Mouse (Mus musculus) neural tube, embryonic 11.5 days (tissue): Measurements from ENCODE around the gene Cux2. TPM values are rescaled to one million over a fixed set of nuclear protein-coding genes. Genes with fewer than 3 reads are reported as not detected.

ENCODE experiments used
- ATAC-seq: fragments of 200-750 bp; cut with Nextera tagmentation; 2 replicates; pipeline ENCODE4 v1.8.0; 2017; ENCODE audit warnings: moderate number of reproducible peaks, mild to moderate bottlenecking, moderate TSS enrichment, moderate library complexity; ENCODE audit not compliant: insufficient read depth, low FRiP score, low TSS enrichment
- DNase-seq: peaks from one replicate; pipeline ENCODE4 v3.0.0-alpha.2; 2015; ENCODE audit warnings: low spot score
- H3K27ac ChIP-seq: fragments of 300-500 bp; sonication (generic); 2 replicates; pipeline ENCODE4 v1.5.1; 2014; ENCODE audit warnings: low read depth, mild to moderate bottlenecking, low read length
- H3K27me3 ChIP-seq: fragments of 300-500 bp; sonication (generic); 2 replicates; pipeline ENCODE4 v1.6.1; 2014; ENCODE audit warnings: mild to moderate bottlenecking, low read length, mixed read lengths; ENCODE audit not compliant: control insufficient read depth, insufficient read depth
- H3K36me3 ChIP-seq: fragments of 300-500 bp; sonication (generic); 2 replicates; pipeline ENCODE4 v1.6.1; 2014; ENCODE audit warnings: mild to moderate bottlenecking, low read length, moderate library complexity, mixed read lengths; ENCODE audit not compliant: control insufficient read depth, insufficient read depth
- H3K4me1 ChIP-seq: fragments of 300-500 bp; sonication (generic); 2 replicates; pipeline ENCODE4 v1.6.1; 2014; ENCODE audit warnings: low read length, mixed read lengths; ENCODE audit not compliant: control insufficient read depth, insufficient read depth
- H3K4me2 ChIP-seq: fragments of 300-500 bp; sonication (generic); 2 replicates; pipeline ENCODE4 v1.6.1; 2014; ENCODE audit warnings: low read depth, mild to moderate bottlenecking, moderate library complexity
- H3K4me3 ChIP-seq: fragments of 300-500 bp; sonication (generic); 2 replicates; pipeline ENCODE4 v1.5.1; 2014; ENCODE audit warnings: low read depth, low read length
- H3K9ac ChIP-seq: fragments of 300-500 bp; sonication (generic); 2 replicates; pipeline ENCODE4 v1.6.1; 2014; ENCODE audit warnings: mild to moderate bottlenecking, low read length
- H3K9me3 ChIP-seq: fragments of 300-500 bp; sonication (generic); 2 replicates; pipeline ENCODE4 v1.6.1; 2016; ENCODE audit warnings: low read length; ENCODE audit not compliant: control insufficient read depth
- WGBS: fragments of 180-500 bp; shearing (Covaris S2); extraction: QIAGEN DNeasy Blood & Tissue Kit; methylation state at CpG from one replicate; pipeline ENCODE4 v1.1.7; 2014; 5-methylcytosine and 5-hydroxymethylcytosine counted together
- polyA plus RNA-seq: library from polyadenylated mRNA; unstranded; fragments of >200 nt; fragmentation: Nextera tagmentation; extraction: Ambion mirVana; gene quantifications from 2 replicates; pipeline ENCODE4 v1.2.1, GENCODE M21; 2014

Cux2 gene
- polyA plus RNA-seq, 1 experiment from 2014 or later: 12.7 TPM

DNA sequence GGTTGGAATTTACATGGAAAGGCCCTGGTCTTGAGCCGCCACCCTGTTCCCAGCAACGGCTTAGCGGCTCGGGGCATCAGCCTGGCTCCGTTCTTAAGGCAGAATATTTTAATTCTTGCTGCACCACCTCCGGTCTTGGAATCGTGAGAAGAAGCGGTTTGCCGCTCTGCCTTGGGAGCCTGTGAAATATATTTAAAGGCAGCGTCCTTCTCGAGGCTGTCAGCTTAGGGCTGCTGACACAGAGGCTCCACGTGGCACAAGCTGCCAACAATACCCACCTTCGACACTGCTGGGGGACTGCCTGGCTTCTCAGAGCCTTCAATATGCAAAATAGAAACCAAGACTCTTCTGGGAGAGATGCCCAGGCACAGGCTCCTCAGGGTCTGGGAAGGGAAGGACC lies 18.7 kb upstream of the Cux2 start:
- Histone ChIP-seq H3K4me2 (no peak overlapping the region), H3K27ac (no peak overlapping the region), H3K9me3 (no peaks in the 10 kb centered on the region), H3K9ac (no peak overlapping the region), H3K4me1 (no peaks in the 10 kb centered on the region), H3K27me3 (no peaks in the 10 kb centered on the region), H3K4me3 (no peak overlapping the region), H3K36me3 (no peaks in the 10 kb centered on the region)
- ATAC-seq: no peak
- 81% methylated on average over 13 of the region's 13 CpGs for WGBS
- no peak for DNase-seq

DNA sequence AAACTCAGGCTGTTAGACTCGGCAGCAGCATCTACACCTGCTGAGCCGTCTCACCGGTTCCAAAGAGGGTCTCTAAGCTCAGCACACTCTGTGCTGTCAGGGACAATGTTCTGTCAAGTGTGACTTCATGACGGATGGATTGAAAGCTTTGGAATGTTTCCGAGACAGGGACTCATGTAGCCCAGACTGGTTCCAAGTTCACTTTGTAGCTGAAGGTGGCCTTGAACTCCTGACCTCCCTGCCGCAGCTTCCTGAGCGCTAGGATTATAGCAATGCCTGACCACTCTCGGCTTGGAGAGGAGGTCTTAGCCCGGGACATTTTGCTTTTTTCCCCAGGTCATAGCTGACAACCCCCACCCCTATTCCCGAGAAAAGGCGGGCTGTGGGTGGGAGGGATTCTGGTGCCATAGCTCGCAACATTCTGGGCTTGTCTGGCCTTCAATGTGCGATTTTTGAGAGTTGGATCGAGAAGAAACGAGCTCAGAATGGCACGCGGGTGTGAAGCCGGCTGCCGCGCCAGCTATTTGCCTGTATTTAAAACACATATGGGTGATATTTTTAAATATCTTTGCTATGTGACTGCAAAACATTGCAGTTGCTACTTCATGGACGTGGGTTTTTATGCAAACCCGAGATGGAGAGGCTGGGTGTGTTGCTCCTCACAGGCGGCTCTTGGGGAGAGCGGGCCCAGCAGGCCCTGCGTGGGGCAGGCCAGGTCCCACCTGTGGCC lies 13.5 kb upstream of the Cux2 start:
- peaks cover 3% of the 10 kb centered on the region; the same call in 1 of the 2 replicates for H3K4me1 ChIP-seq
- H3K36me3 ChIP-seq: no peaks in the 10 kb centered on the region
- H3K4me3 ChIP-seq: no peak overlapping the region
- H3K4me2 ChIP-seq: no peak overlapping the region
- DNase-seq: no peak
- H3K9ac ChIP-seq: no peak overlapping the region
- H3K9me3 ChIP-seq: no peaks in the 10 kb centered on the region
- ATAC-seq: no peak
- H3K27me3 ChIP-seq: no peaks in the 10 kb centered on the region
- 75% methylated on average over 25 of the region's 25 CpGs for WGBS
- H3K27ac ChIP-seq: no peak overlapping the region

DNA sequence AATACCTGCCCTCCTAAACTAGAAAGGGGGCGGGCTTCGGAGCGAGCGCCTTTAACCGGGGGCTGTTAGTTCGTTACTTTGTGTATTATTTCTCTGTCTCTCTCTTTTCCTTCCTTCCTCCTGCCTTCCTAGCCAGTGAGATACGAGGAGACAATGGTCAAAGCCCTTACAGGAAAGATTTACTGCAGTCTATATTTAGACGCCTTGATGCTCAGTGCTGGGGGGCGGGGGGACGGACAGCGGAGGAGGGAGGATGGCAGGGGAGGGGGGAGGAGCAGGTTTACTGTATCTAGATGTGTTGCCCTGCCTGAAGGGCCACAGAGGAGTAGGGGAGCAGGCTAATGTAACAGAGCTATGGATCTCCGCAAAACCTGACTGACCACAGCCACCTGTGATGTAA lies 12.6 kb upstream of the Cux2 start:
- ATAC-seq: no peak

DNA sequence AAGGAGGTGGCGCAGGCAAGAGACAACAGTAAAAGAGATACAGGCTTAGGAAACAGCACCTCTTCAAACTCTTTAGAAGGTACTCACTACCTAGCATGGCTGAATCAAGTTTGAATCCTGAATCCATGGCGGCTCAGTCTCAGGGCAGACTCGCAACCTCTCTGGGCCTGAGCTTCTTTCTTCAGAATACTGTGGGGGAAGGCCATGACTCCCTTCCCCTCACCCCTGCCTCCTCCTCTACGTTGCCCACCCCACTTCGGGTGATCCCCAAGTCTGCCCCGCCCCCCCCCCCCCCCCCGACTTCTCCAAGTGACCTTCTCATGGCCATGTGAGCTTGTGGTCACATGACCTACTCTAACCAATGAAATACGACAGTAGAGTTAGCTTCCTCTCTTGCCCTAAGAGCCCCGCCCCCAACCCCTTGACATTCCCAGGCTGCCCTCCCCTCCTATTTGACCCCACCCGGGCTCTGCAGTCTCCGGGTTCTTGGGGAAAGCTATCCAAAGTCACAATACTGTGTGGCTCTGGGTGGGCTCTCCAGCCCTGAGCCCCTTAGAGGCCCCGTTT lies 10.9 kb upstream of the Cux2 start:
- Histone ChIP-seq H3K4me2 (peak overlapping the region; percentile 24; the same call in 1 of the 2 replicates), H3K9me3 (peaks cover 3% of the 10 kb centered on the region; the same call in 1 of the 2 replicates), H3K4me1 (peaks cover 3% of the 10 kb centered on the region; the same call in 1 of the 2 replicates), H3K27ac (no peak overlapping the region), H3K27me3 (no peaks in the 10 kb centered on the region), H3K9ac (no peak overlapping the region), H3K36me3 (no peaks in the 10 kb centered on the region), H3K4me3 (no peak overlapping the region)
- peak; percentile 61; the same call in 1 of the 2 replicates for ATAC-seq
- WGBS: 27% methylated on average over 10 of the region's 12 CpGs
- DNase-seq: peak; percentile 54

More for the DNA sequence above, 12.6 kb upstream of the Cux2 start:
- peaks cover 2% of the 10 kb centered on the region; the same call in 1 of the 2 replicates for H3K9me3 ChIP-seq
- no peak overlapping the region for H3K4me3 ChIP-seq
- H3K36me3 ChIP-seq: no peaks in the 10 kb centered on the region
- 31% methylated on average over 12 of the region's 12 CpGs for WGBS
- H3K27ac ChIP-seq: no peak overlapping the region
- H3K9ac ChIP-seq: no peak overlapping the region
- H3K27me3 ChIP-seq: no peaks in the 10 kb centered on the region
- DNase-seq: no peak
- no peak overlapping the region for H3K4me2 ChIP-seq
- peaks cover 3% of the 10 kb centered on the region; the same call in 1 of the 2 replicates for H3K4me1 ChIP-seq

DNA sequence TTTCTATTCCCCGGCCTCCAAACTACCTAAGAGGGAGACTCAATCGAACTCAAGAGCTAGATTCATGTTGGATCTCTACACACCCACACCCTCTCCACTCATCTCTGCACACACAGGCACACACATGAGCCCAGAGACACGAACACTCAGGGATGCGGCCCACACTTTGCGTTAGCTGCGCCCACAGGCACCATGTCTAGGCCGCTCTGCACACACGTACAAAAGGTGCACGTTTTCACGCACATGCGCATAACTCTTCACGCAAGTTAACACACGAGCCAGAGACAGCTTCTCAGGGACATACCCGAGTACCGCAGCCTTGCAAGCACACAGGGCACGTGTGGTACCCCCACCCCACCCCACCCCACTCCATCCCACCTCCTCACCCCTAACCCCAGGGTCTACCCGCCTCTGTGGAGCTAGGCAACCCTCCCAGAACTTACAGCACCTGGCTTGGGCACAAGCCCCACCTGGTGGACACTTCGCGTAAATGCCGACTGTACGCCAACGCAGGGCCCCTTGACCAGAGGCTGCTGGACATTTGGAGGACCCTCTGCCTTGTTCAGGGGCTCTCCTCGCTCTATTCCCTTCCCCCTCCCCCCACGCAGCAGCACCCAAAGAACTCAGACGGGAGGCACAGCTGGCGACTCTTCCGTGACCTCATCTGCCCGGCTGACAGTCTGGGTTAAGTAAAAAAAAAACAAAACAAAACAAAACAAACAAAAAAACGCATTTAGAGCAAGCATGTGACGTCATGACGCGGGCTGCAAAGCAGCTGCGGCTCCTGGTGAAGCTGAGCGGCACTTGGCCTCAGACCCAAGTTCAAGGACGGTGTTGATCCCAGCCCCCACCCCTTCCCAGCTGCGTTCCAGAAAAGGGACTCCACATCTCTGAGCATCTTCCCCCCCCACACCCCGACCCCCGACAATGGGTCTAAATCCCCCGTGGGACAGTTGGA lies 9.4 kb upstream of the Cux2 start:
- 28% methylated on average over 39 of the region's 39 CpGs for WGBS
- 0 out of 2 replicates have a peak overlapping the region, but pooled peaks have one; percentile 22 for H3K9ac ChIP-seq
- DNase-seq: peak; percentile 81
- ATAC-seq: peak; percentile 53; the same call in 1 of the 2 replicates
- H3K27ac ChIP-seq: no peak overlapping the region
- peaks cover 3% of the 10 kb centered on the region; the same call in 1 of the 2 replicates for H3K4me1 ChIP-seq
- H3K9me3 ChIP-seq: peaks cover 3% of the 10 kb centered on the region; the same call in 1 of the 2 replicates
- H3K4me2 ChIP-seq: peak overlapping the region; percentile 37
- H3K4me3 ChIP-seq: no peak overlapping the region
- H3K27me3 ChIP-seq: no peaks in the 10 kb centered on the region
- no peaks in the 10 kb centered on the region for H3K36me3 ChIP-seq

DNA sequence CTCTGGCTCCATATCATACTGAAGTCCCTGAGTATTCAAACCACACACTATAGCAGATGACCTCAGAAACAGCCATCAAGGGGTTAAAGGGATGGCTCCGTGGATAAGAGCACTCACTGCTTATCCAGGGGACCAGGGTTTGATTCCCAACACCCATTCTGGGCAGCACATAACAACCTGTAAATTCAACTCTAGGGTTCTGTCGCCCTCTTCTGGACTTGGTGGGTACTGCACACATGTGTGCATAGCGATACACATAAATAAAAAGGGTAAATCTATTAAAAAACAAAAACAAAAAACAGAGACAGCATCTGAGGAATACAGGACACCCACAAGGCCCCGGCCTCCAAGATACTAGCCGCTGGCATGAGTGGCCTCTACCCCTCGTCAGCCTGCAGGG lies 7.7 kb upstream of the Cux2 start:
- 73% methylated on average over 6 of the region's 6 CpGs for WGBS
- Histone ChIP-seq H3K36me3 (no peaks in the 10 kb centered on the region), H3K27me3 (no peaks in the 10 kb centered on the region), H3K4me3 (no peak overlapping the region), H3K9ac (no peak overlapping the region), H3K4me2 (no peak overlapping the region), H3K9me3 (peaks cover 3% of the 10 kb centered on the region; the same call in 1 of the 2 replicates), H3K4me1 (peaks cover 13% of the 10 kb centered on the region), H3K27ac (no peak overlapping the region)
- DNase-seq (no peak), ATAC-seq (no peak)

DNA sequence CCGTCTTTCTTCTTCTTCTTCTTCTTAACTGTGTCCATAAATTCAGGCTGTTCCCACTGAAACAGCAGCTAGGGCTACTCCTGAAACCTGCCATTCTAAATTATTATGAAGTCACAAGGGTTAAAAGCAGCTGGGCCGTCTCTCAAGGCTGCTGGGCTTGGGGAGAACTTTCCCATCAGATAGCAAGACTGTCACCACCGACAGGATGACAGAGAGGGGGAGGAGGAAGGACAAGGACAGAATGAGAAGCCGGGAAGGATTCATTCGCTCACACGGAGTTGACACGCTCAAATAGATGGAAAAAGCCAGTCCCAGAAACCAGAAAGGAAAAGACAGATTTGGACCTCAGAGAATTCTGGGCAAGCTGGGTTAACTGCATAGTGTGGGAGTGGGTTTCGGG lies 6.7 kb upstream of the Cux2 start:
- H3K36me3 ChIP-seq: no peaks in the 10 kb centered on the region
- ATAC-seq: no peak
- H3K27ac ChIP-seq: no peak overlapping the region
- H3K4me2 ChIP-seq: no peak overlapping the region
- H3K4me1 ChIP-seq: peaks cover 10% of the 10 kb centered on the region
- whole genome bisulfite sequencing: 86% methylated on average over 8 of the region's 8 CpGs
- DNase-seq: no peak
- H3K9me3 ChIP-seq: peaks cover 3% of the 10 kb centered on the region; the same call in 1 of the 2 replicates
- no peak overlapping the region for H3K4me3 ChIP-seq
- H3K27me3 ChIP-seq: no peaks in the 10 kb centered on the region
- H3K9ac ChIP-seq: no peak overlapping the region

DNA sequence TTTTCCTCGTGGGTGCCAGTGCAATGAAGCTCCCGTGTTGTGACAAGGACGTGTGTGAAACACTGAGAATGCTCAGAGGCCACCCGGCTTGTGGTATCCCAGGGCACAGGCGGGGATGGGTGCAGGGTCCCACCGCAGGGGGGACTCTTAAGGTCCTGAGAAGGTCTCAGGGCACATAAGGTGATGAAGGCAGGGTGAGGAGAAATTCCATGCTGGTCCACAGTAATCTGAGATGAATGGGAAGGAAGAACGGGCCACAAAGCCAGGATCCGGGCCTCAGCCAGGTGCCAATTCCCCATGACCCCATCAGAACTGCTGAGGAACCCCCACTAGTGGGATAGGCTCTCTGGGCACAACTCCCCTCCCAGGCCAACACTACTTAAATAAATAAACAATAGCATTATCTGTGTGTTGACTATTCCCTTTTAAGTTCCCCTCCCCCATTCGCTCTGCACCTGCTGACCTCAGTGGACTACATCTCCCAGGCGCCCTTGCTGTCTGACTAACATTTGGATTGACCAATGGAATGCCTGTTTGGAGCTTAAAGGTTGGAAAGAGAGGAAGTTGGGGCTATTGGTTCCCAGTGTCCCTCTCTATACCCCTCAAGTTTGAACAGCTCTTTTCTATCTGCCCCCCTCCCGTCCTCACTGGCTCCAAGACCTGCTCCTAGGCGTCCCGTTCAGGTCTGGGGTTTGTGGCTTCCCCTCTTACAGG lies 4.4 kb upstream of the Cux2 start:
- H3K4me2 ChIP-seq: peak overlapping the region; percentile 27
- H3K27ac ChIP-seq: peak overlapping the region; percentile 67
- 37% methylated on average over 13 of the region's 13 CpGs for WGBS
- peaks cover 3% of the 10 kb centered on the region; the same call in 1 of the 2 replicates for H3K9me3 ChIP-seq
- no peaks in the 10 kb centered on the region for H3K36me3 ChIP-seq
- no peak overlapping the region for H3K4me3 ChIP-seq
- peak; percentile 70 for DNase-seq
- peaks cover 15% of the 10 kb centered on the region for H3K4me1 ChIP-seq
- H3K27me3 ChIP-seq: peaks cover 3% of the 10 kb centered on the region
- H3K9ac ChIP-seq: no peak overlapping the region
- peak; percentile 45; the same call in 1 of the 2 replicates for ATAC-seq
